Mouse (Mus musculus) thymus, adult 2 months (tissue): ENCODE results near the gene Lmf1. TPM values are rescaled to one million over a fixed set of nuclear protein-coding genes. Genes with fewer than 3 reads are reported as not detected.

Source experiments
- DNase-seq: peaks from one replicate; pipeline ENCODE4 v3.0.0; 2021
- H3K27ac ChIP-seq: fragments of 200-500 bp; 2 replicates; pipeline ENCODE4 v1.5.1; 2012; ENCODE audit warnings: low read length, control low read depth; ENCODE audit not compliant: control insufficient read depth, insufficient read depth
- H3K27me3 ChIP-seq: fragments of 200-500 bp; 2 replicates; pipeline ENCODE4 v1.6.1; 2012; ENCODE audit warnings: mild to moderate bottlenecking, low read length, moderate library complexity, mixed read lengths; ENCODE audit not compliant: control insufficient read depth, insufficient read depth
- H3K36me3 ChIP-seq: fragments of 200-500 bp; 2 replicates; pipeline ENCODE4 v1.6.1; 2012; ENCODE audit warnings: mild to moderate bottlenecking, low read length, moderate library complexity; ENCODE audit not compliant: control insufficient read depth, insufficient read depth
- H3K4me1 ChIP-seq: fragments of 200-500 bp; replicated peaks from 2 replicates; pipeline ENCODE4 v1.6.1; 2012; ENCODE audit warnings: low read length; ENCODE audit not compliant: control insufficient read depth, insufficient read depth
- H3K4me3 ChIP-seq: fragments of 200-500 bp; 2 replicates; pipeline ENCODE4 v1.5.1; 2012; ENCODE audit warnings: mild to moderate bottlenecking, low read length, control low read depth, moderate library complexity; ENCODE audit not compliant: control insufficient read depth, insufficient read depth
- CTCF ChIP-seq: fragments of 200-500 bp; IDR thresholded peaks from 2 replicates; pipeline ENCODE4 v1.5.1; 2012; ENCODE audit warnings: mild to moderate bottlenecking, control low read depth, low read length, moderate library complexity, borderline replicate concordance; ENCODE audit not compliant: control insufficient read depth, poor library complexity, insufficient read depth; ENCODE audit errors: extremely low read depth
- POLR2A ChIP-seq: fragments of 200-500 bp; IDR thresholded peaks from 2 replicates; pipeline ENCODE4 v1.6.1; 2012; ENCODE audit warnings: mild to moderate bottlenecking, low read length, control low read depth, moderate library complexity; ENCODE audit not compliant: control insufficient read depth, poor library complexity, insufficient read depth; ENCODE audit errors: extremely low read depth
- WGBS: fragments of 180-500 bp; shearing (Covaris S2); methylation state at CpG from one replicate; pipeline ENCODE4 v1.1.7; 2018; 5-methylcytosine and 5-hydroxymethylcytosine counted together
- polyA plus RNA-seq: library from polyadenylated mRNA; depleted of rRNA; stranded (reverse); fragments of >200 nt; gene quantifications from 2 replicates; pipeline ENCODE4 v1.2.3, GENCODE M21; 2012

The Lmf1 gene
- polyA plus RNA-seq, 1 experiment: 25.2 TPM

GRCm38 (mm10) chr17:25561223-25562028 is 17.5 kb upstream of the Lmf1 start:
- Histone ChIP-seq H3K27ac (no peak overlapping the region), H3K27me3 (no peaks in the 10 kb centered on the region; the same call in 1 of the 2 replicates), H3K4me3 (no peak overlapping the region), H3K4me1 (no peaks in the 10 kb centered on the region), H3K36me3 (no peaks in the 10 kb centered on the region)
- DNase-seq: no peak
- TF ChIP-seq CTCF (no peak), POLR2A (no peak)
- 88% methylated on average over 16 of the region's 16 CpGs for WGBS

DNA sequence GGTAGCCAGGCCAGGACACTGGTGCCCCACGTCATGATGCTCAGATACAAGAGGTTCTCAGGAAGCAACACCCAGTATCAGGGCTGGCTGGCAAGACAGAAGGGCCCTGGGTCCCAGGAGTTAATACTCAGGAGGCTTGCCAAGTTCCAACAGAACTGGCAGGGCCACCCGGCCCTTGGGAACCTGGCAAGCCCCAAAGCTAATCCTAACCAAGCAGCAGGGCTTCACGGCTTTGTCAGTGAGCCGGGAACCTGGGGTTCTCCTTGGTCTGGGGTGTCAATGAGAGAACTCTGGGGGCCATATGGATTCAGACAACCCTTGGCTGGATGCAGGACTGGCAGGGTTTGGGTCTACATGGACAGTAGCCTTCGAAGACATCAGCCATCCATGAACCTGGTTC is 14.4 kb upstream of the Lmf1 start:
- Histone ChIP-seq H3K36me3 (no peaks in the 10 kb centered on the region), H3K4me3 (no peak overlapping the region), H3K27ac (no peak overlapping the region), H3K4me1 (no peaks in the 10 kb centered on the region), H3K27me3 (no peaks in the 10 kb centered on the region; the same call in 1 of the 2 replicates)
- 84% methylated on average over 5 of the region's 5 CpGs for WGBS
- TF ChIP-seq POLR2A: no peak
- TF ChIP-seq CTCF: no peak
- no peak for DNase-seq

GRCm38 (mm10) chr17:25565244-25565643 is 13.6 kb upstream of the Lmf1 start:
- peaks cover 4% of the 10 kb centered on the region; the same call in 1 of the 2 replicates for H3K27me3 ChIP-seq
- H3K36me3 ChIP-seq: no peaks in the 10 kb centered on the region
- TF ChIP-seq POLR2A (no peak), CTCF (no peak)
- WGBS: 20% methylated on average over 6 of the region's 6 CpGs
- H3K4me1 ChIP-seq: peaks cover 2% of the 10 kb centered on the region; the same call in 1 of the 2 replicates
- no peak for DNase-seq
- H3K27ac ChIP-seq: no peak overlapping the region
- no peak overlapping the region for H3K4me3 ChIP-seq

- Histone ChIP-seq H3K4me3 (no peak overlapping the region), H3K4me1 (peaks cover 9% of the 10 kb centered on the region; the same call in 1 of the 2 replicates), H3K36me3 (no peaks in the 10 kb centered on the region), H3K27me3 (peaks cover 8% of the 10 kb centered on the region; the same call in 1 of the 2 replicates), H3K27ac (no peak overlapping the region)
- no peak for DNase-seq
- 83% methylated on average over 17 of the region's 17 CpGs for WGBS
- TF ChIP-seq CTCF (no peak), POLR2A (no peak)
Observed at GRCm38 (mm10) chr17:25565860-25566600, 12.9 kb upstream of the Lmf1 start.

DNA sequence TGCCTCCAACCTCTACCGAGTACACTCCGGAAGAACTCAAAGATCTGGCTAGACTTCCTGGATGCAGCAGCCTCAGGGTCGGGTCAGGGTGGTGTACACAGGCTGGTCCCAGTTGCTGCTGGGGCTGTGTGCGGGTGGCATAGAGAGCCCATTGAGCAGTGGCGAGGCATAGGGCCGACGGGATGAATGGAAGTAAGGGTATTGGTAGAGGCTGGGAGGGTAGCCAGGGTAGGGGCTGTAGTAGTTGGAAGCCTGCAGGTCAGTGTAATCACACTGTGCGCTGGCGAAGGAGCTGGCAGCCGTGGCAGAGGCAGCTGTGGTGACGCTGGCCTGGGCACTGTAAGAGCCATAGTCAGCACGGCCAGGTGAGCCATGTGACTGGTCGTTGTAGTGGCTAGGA is 11.6 kb upstream of the Lmf1 start:
- Histone ChIP-seq H3K4me1 (peaks cover 9% of the 10 kb centered on the region; the same call in 1 of the 2 replicates), H3K27me3 (peaks cover 9% of the 10 kb centered on the region; the same call in 1 of the 2 replicates), H3K4me3 (no peak overlapping the region), H3K27ac (no peak overlapping the region), H3K36me3 (no peaks in the 10 kb centered on the region)
- no peak for DNase-seq
- WGBS: 87% methylated on average over 13 of the region's 13 CpGs
- TF ChIP-seq CTCF (no peak), POLR2A (no peak)

- Histone ChIP-seq H3K4me1 (peaks cover 9% of the 10 kb centered on the region; the same call in 1 of the 2 replicates), H3K27ac (no peak overlapping the region), H3K4me3 (no peak overlapping the region), H3K27me3 (peaks cover 9% of the 10 kb centered on the region; the same call in 1 of the 2 replicates), H3K36me3 (no peaks in the 10 kb centered on the region)
- TF ChIP-seq CTCF (peak; percentile 98), POLR2A (no peak)
- 29% methylated on average over 14 of the region's 14 CpGs for WGBS
- DNase-seq: peak; percentile 66
Observed at GRCm38 (mm10) chr17:25567745-25568144, 11.1 kb upstream of the Lmf1 start.
